Mouse (Mus musculus) embryonic fibroblast, embryonic 13.5 days (primary cell): ENCODE data around the gene Brpf3.
A peak's percentile ranks its signal among the peaks of the same experiment; 100 is the strongest.

Experiments
- CTCF ChIP-seq: IDR thresholded peaks from 2 replicates; pipeline ENCODE4 v1.5.1; 2011; ENCODE audit warnings: mild to moderate bottlenecking, control low read depth, low read length, moderate library complexity, borderline replicate concordance; ENCODE audit not compliant: insufficient read depth
- POLR2A ChIP-seq: IDR thresholded peaks from 2 replicates; pipeline ENCODE4 v1.6.1; 2011; ENCODE audit warnings: low read depth, mild to moderate bottlenecking, control low read depth, low read length, moderate library complexity

GRCm38 (mm10) chr17:28800671-28801412, at the start of gene Brpf3:
- TF ChIP-seq CTCF, result peak; percentile 53; the same call in 1 of the 2 replicates
- TF ChIP-seq POLR2A, result peak; percentile 65
